Mouse (Mus musculus) heart, embryonic 14.5 days (tissue): ENCODE results near the gene Retreg3. TPM values are rescaled to one million over a fixed set of nuclear protein-coding genes. Genes with fewer than 3 reads are reported as not detected.
A peak's percentile ranks its signal among the peaks of the same experiment; 100 is the strongest.

Experiments used
- ATAC-seq: fragments of 200-750 bp; cut with Nextera tagmentation; 2 replicates; pipeline ENCODE4 v1.8.0; 2017; ENCODE audit warnings: low read depth, moderate TSS enrichment; ENCODE audit not compliant: insufficient number of reproducible peaks, insufficient read depth, low FRiP score
- H3K27ac ChIP-seq, 2 experiments: fragments of 200-500 bp in 1 of 2; fragments of 300-500 bp in 1 of 2; sonication (generic) in 1 of 2; replicated peaks in 1 of 2; 2 replicates each; pipeline ENCODE4 v1.5.1; 2012 to 2014; ENCODE audit warnings: low read depth in 2 of 2, low read length in 2 of 2, control low read depth in 1 of 2, mild to moderate bottlenecking in 1 of 2, mixed read lengths in 1 of 2; ENCODE audit not compliant: control insufficient read depth in 1 of 2, insufficient read depth in 1 of 2
- H3K27me3 ChIP-seq: fragments of 300-500 bp; sonication (generic); 2 replicates; pipeline ENCODE4 v1.6.1; 2014; ENCODE audit warnings: mild to moderate bottlenecking, low read length, control low read depth; ENCODE audit not compliant: control insufficient read depth, insufficient read depth
- H3K36me3 ChIP-seq: fragments of 300-500 bp; sonication (generic); 2 replicates; pipeline ENCODE4 v1.6.1; 2014; ENCODE audit warnings: mild to moderate bottlenecking, control low read depth, low read length, mixed read lengths; ENCODE audit not compliant: control insufficient read depth, insufficient read depth
- H3K4me1 ChIP-seq, 2 experiments: fragments of 200-500 bp in 1 of 2; fragments of 300-500 bp in 1 of 2; sonication (generic) in 1 of 2; 2 replicates each; pipeline ENCODE4 v1.6.1; 2012 to 2014; ENCODE audit warnings: low read length in 2 of 2, control low read depth in 1 of 2, mixed read lengths in 1 of 2; ENCODE audit not compliant: control insufficient read depth in 2 of 2, insufficient read depth in 2 of 2
- H3K4me2 ChIP-seq: fragments of 300-500 bp; sonication (generic); 2 replicates; pipeline ENCODE4 v1.6.1; 2014; ENCODE audit warnings: mild to moderate bottlenecking, low read length
- H3K4me3 ChIP-seq, 2 experiments: fragments of 200-500 bp in 1 of 2; fragments of 300-500 bp in 1 of 2; sonication (generic) in 1 of 2; 2 replicates each; pipeline ENCODE4 v1.5.1; 2012 to 2014; ENCODE audit warnings: low read length in 2 of 2, mild to moderate bottlenecking in 2 of 2, control low read depth in 1 of 2, low read depth in 1 of 2, moderate library complexity in 1 of 2; ENCODE audit not compliant: control insufficient read depth in 1 of 2, insufficient read depth in 1 of 2
- H3K9ac ChIP-seq: fragments of 300-500 bp; sonication (generic); 2 replicates; pipeline ENCODE4 v1.6.1; 2014; ENCODE audit warnings: mild to moderate bottlenecking, low read length
- H3K9me3 ChIP-seq: fragments of 300-500 bp; sonication (generic); 2 replicates; pipeline ENCODE4 v1.6.1; 2016; ENCODE audit warnings: low read length, control low read depth; ENCODE audit not compliant: control insufficient read depth
- WGBS: fragments of 180-500 bp; shearing (Covaris S2); extraction: QIAGEN DNeasy Blood & Tissue Kit; methylation state at CpG from one replicate; pipeline ENCODE4 v1.1.7; 2014; 5-methylcytosine and 5-hydroxymethylcytosine counted together
- polyA plus RNA-seq: library from polyadenylated mRNA; unstranded; fragments of >200 nt; fragmentation: Nextera tagmentation; extraction: Ambion mirVana; gene quantifications from 2 replicates; pipeline ENCODE4 v1.2.1, GENCODE M21; 2014

Retreg3 gene
- polyA plus RNA-seq, 1 experiment from 2014 or later: 8.0 TPM

DNA sequence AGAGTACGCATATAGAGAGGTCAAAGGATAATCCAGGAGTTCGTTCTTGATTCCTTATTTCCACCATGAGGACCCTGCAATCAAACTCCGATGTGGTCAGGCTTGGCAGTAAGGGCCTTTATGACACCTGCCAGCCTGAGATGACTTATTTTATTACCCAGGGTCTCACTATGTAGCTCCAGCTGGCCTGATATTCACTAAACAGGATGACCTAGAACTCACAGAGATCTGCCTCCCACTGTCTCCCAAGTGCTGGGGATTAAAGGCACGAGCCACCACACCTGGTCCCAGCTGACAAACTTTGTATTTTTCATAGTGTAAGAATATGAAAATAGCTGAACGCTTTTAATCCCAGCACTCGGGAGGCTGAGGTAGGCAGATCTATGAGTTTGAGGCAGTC lies 35.5 kb upstream of the Retreg3 start:
- Histone ChIP-seq H3K27ac (no peak overlapping the region), H3K9me3 (no peaks in the 10 kb centered on the region), H3K36me3 (no peaks in the 10 kb centered on the region), H3K4me3 (no peak overlapping the region), H3K27me3 (0 out of 2 replicates have a peak, but pooled peaks cover 3% of the 10 kb centered on the region), H3K9ac (no peak overlapping the region), H3K4me2 (peak overlapping the region; percentile 74), H3K4me1 (peaks cover 5 to 6% of the 10 kb centered on the region in 2 experiments; a peak in 3 of 4 replicates)
- no peak for ATAC-seq
- WGBS: 71% methylated on average over 6 of the region's 6 CpGs

DNA sequence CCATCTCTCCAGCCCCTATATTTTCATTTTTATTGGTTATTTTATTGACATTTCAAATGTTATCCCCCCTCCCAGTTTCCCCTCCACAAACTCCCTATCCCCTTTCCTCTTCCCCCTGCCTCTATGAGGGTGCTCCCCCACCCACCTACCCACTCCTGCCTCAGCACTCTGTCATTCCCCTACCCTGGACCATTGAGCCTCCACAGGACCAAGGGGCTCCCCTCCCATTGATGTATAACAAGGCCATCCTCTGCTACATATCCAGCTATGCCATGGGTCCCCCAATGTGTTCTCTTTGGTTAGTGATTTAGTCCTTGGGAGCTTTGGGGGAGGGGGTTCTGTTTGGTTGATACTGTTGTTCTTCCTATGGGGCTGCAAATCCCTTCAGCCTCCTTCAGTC lies 35.0 kb upstream of the Retreg3 start:
- ATAC-seq: no peak
- 0 out of 2 replicates have a peak, but pooled peaks cover 3% of the 10 kb centered on the region for H3K27me3 ChIP-seq
- H3K9me3 ChIP-seq: no peaks in the 10 kb centered on the region
- no peak overlapping the region for H3K4me2 ChIP-seq
- no peaks in the 10 kb centered on the region for H3K36me3 ChIP-seq
- H3K27ac ChIP-seq: no peak overlapping the region
- H3K4me3 ChIP-seq: no peak overlapping the region
- H3K4me1 ChIP-seq: peaks cover 5 to 6% of the 10 kb centered on the region in 2 experiments
- H3K9ac ChIP-seq: no peak overlapping the region

DNA sequence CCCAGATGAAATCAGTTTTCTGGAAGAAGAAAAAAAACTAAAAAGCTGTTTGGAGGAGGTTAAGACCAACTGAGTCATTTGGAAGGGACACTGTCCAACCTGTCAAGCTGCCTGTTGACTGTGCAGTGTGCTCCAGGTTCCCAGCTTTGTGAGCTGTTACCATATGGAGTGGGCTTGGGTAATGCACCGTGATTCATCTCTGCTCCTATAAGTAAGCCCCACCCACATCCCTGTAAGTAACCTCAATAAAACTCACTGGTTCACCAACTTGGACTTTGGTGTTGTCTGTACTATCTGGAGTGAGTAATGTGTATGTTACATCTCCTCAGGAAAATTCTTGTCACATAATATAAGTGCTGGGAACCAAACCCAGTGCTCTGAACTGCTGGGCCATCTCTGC lies 33.1 kb upstream of the Retreg3 start:
- WGBS: 81% methylated on average over 1 of the region's 1 CpGs
- H3K4me2 ChIP-seq: no peak overlapping the region
- H3K4me1 ChIP-seq: peaks cover 5 to 13% of the 10 kb centered on the region in 2 experiments
- no peaks in the 10 kb centered on the region for H3K27me3 ChIP-seq
- H3K9me3 ChIP-seq: no peaks in the 10 kb centered on the region
- no peak for ATAC-seq
- H3K9ac ChIP-seq: no peak overlapping the region
- H3K4me3 ChIP-seq: no peak overlapping the region
- no peak overlapping the region for H3K27ac ChIP-seq
- H3K36me3 ChIP-seq: no peaks in the 10 kb centered on the region

DNA sequence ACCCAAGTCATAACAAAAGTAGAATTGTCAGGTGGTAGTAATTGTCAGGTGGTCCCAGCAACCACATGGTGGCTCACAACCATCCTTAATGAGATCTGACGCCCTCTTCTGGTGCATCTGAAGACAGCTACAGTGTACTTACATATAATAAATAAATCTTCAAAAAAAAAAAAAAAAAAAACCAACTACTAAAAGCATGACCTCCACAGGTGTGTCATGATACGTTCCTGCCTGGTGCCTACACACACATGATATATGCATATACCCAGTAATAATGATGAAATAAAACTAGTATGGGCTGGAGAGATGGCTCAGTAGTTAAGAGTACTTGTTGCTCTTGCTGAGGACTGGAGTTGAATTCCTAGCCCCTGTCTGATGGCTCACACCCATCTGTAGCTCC lies 31.4 kb upstream of the Retreg3 start:
- no peak overlapping the region for H3K27ac ChIP-seq
- H3K36me3 ChIP-seq: no peaks in the 10 kb centered on the region
- H3K27me3 ChIP-seq: no peaks in the 10 kb centered on the region
- no peak overlapping the region for H3K4me3 ChIP-seq
- no peak overlapping the region for H3K9ac ChIP-seq
- H3K4me2 ChIP-seq: no peak overlapping the region
- H3K9me3 ChIP-seq: no peaks in the 10 kb centered on the region
- WGBS: 48% methylated on average over 2 of the region's 2 CpGs
- peaks cover 3 to 10% of the 10 kb centered on the region in 2 experiments for H3K4me1 ChIP-seq
- ATAC-seq: no peak

DNA sequence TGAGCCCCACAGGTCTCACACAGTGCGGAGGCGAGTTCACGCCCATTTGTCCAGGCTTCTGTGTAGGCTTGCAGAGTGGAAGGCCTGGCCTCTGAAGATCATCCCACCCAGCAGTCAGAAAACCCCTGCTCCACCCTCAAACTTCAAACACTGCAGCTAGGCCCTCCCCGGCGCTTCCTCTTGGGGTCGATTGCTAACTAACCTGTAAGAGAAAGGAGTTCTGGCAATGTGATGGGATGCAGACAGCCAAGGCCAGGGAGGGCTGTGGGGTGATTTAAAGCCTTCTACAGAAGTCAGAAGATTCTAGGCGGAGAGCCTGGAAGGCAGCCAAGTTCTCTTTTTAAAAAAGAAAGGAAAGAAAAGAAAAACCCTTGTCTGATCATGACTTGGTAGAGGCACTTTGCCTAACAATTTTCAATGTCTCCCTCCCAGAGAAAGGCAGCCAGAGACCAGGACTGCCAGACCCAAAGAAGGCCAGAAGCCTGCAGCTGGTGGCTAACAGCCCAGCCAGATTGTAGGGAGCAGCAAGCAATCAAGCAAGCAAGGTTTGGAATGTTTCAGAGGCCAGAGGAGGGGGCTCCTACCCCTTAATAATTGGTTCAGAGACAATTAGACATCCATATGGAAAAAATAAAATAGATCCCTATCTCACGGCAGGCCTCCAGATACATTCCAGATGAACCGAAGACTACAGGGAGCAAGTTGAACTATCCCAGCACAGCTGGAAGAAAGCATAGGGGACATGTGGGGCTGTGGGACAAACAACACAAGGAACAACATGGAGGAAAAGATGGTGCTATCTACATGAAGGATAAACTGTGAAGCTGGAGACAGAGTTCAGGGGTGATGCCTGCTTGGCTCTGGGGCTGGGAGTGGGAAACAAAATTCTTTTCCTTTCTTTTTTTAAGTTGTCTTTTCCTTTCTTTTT lies 29.7 kb upstream of the Retreg3 start:
- Histone ChIP-seq H3K27ac (peak overlapping the region in 1 of 2 experiments; percentile 33; a peak in 1 of 4 replicates), H3K4me1 (peaks cover 0 to 7% of the 10 kb centered on the region in 2 experiments; a peak in 3 of 4 replicates), H3K9ac (no peak overlapping the region), H3K36me3 (no peaks in the 10 kb centered on the region), H3K27me3 (no peaks in the 10 kb centered on the region), H3K4me3 (no peak overlapping the region), H3K4me2 (no peak overlapping the region), H3K9me3 (no peaks in the 10 kb centered on the region)
- WGBS: 53% methylated on average over 9 of the region's 9 CpGs
- ATAC-seq: no peak

DNA sequence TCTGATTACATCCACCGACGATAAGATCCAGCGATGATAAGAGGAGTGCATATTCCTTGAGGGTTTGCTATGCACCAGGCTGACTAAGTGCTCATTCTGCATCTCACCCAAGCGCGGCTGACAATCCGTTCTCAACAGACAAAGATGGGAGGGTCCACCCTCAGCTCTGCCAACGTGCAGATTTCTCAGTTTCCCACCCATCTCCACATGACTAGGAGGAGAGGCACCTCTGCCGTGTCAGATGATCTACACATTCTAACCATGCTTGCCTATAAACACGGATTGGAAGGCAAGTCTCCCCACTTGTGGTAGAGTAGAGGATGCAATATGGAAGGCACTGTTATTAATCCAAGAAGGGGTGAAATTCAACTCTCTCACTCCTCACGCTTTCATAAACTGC lies 29.1 kb upstream of the Retreg3 start:
- Histone ChIP-seq H3K36me3 (no peaks in the 10 kb centered on the region), H3K4me2 (no peak overlapping the region), H3K9me3 (no peaks in the 10 kb centered on the region), H3K4me1 (peaks cover 3 to 7% of the 10 kb centered on the region in 2 experiments; a peak in 3 of 4 replicates), H3K4me3 (no peak overlapping the region), H3K27me3 (no peaks in the 10 kb centered on the region), H3K27ac (0 out of 4 replicates have a peak overlapping the region, but pooled peaks of 1 of the 2 experiments have one; percentile 33), H3K9ac (no peak overlapping the region)
- ATAC-seq: no peak
- 68% methylated on average over 10 of the region's 10 CpGs for WGBS

DNA sequence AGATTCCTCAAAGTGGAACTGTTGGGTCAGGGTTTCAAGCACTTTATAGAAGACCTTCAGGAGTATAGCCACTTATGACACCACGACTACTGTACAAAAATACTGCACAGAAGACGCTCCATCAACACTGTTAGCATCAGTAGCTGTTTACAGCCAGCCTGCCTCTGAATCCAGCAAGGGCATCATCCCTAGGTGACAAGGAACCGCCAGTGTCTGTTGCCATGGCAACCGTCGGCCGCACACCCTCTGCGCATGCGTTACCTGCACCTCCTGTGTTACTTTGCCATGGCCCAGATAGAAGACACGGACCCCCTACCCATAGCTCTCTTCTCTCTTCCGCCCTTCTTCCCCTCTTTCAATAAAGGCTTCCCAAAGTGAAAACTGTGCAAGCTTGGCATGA lies 26.7 kb upstream of the Retreg3 start:
- Histone ChIP-seq H3K27me3 (no peaks in the 10 kb centered on the region), H3K9ac (no peak overlapping the region), H3K36me3 (no peaks in the 10 kb centered on the region), H3K4me2 (no peak overlapping the region), H3K4me3 (no peak overlapping the region), H3K27ac (no peak overlapping the region), H3K4me1 (peaks cover 7% of the 10 kb centered on the region in 2 experiments; a peak in 3 of 4 replicates), H3K9me3 (no peaks in the 10 kb centered on the region)
- ATAC-seq: no peak
- 40% methylated on average over 10 of the region's 10 CpGs for WGBS
